Mouse (Mus musculus) CH12.LX (cell line): ENCODE measurements around the gene Ankrd33. TPM values are rescaled to one million over a fixed set of nuclear protein-coding genes. Genes with fewer than 3 reads are reported as not detected.

ENCODE experiments used
- DNase-seq: peaks from one replicate; pipeline ENCODE4 v3.0.0-alpha.2; 2013; ENCODE audit errors: extremely low read depth
- H3K27ac ChIP-seq: 2 replicates; pipeline ENCODE4 v1.5.1; 2012; ENCODE audit warnings: low read depth, mild to moderate bottlenecking, control low read depth, moderate library complexity; ENCODE audit not compliant: insufficient read depth
- H3K27me3 ChIP-seq: replicated peaks from 2 replicates; pipeline ENCODE3; 2012; ENCODE audit warnings: inconsistent platforms
- H3K36me3 ChIP-seq, 2 experiments: replicated peaks in 1 of 2; 2 replicates each; pipeline versions ENCODE3 to v1.6.1; 2012; ENCODE audit warnings: inconsistent platforms in 1 of 2, low read length in 1 of 2, mild to moderate bottlenecking in 1 of 2, mixed read lengths in 1 of 2, moderate library complexity in 1 of 2; ENCODE audit not compliant: control insufficient read depth in 1 of 2, insufficient read depth in 1 of 2
- H3K4me1 ChIP-seq, 2 experiments: 2 replicates each; pipeline ENCODE4 v1.6.1; 2012; ENCODE audit warnings: inconsistent platforms in 1 of 2, moderate library complexity in 1 of 2; ENCODE audit not compliant: insufficient read depth in 2 of 2, control insufficient read depth in 1 of 2
- H3K4me2 ChIP-seq: 2 replicates; pipeline ENCODE4 v1.6.1; 2012; ENCODE audit warnings: low read depth, mild to moderate bottlenecking, control low read depth; ENCODE audit not compliant: poor library complexity, insufficient read depth, severe bottlenecking
- H3K4me3 ChIP-seq, 3 experiments: fragments of 150-350 bp in 1 of 3; sonication (generic) in 1 of 3; replicated peaks in 1 of 3; 2 replicates each; pipeline versions ENCODE3 to v1.5.1; 2011 to 2012; ENCODE audit warnings: low read depth in 2 of 3, low read length in 2 of 3, mild to moderate bottlenecking in 2 of 3, moderate library complexity in 2 of 3, control low read depth in 1 of 3, improper control_type of control experiment in 1 of 3, inconsistent platforms in 1 of 3, mixed read lengths in 1 of 3; ENCODE audit not compliant: poor library complexity in 1 of 3
- H3K79me2 ChIP-seq: replicated peaks from 2 replicates; pipeline ENCODE4 v1.6.1; 2012; ENCODE audit warnings: mild to moderate bottlenecking, moderate library complexity; ENCODE audit not compliant: control insufficient read depth, poor library complexity, insufficient read depth, severe bottlenecking; ENCODE audit errors: extremely low read depth
- H3K9ac ChIP-seq: 2 replicates; pipeline ENCODE4 v1.6.1; 2012; ENCODE audit warnings: low read depth, mild to moderate bottlenecking, control low read depth, moderate library complexity; ENCODE audit not compliant: insufficient read depth
- H3K9me3 ChIP-seq: replicated peaks from 2 replicates; pipeline ENCODE3; 2012; ENCODE audit warnings: low read length, inconsistent platforms, mixed read lengths
- BHLHE40 ChIP-seq: IDR thresholded peaks from 2 replicates; pipeline ENCODE4 v1.6.1; 2011; ENCODE audit warnings: mild to moderate bottlenecking, low read depth, low read length, improper control_type of control experiment
- CTCF ChIP-seq, 2 experiments: IDR thresholded peaks in 1 of 2; conservative IDR thresholded peaks in 1 of 2; 2 replicates each; pipeline ENCODE4 v1.5.1; 2011 to 2012; ENCODE audit warnings: low read depth in 2 of 2, low read length in 2 of 2, improper control_type of control experiment in 1 of 2, inconsistent platforms in 1 of 2, mild to moderate bottlenecking in 1 of 2, moderate library complexity in 1 of 2
- E2F4 ChIP-seq: IDR thresholded peaks from 2 replicates; pipeline ENCODE4 v1.6.1; 2011; ENCODE audit warnings: low read depth, low read length, improper control_type of control experiment; ENCODE audit not compliant: insufficient replicate concordance
- ELF1 ChIP-seq: IDR thresholded peaks from 2 replicates; pipeline ENCODE4 v1.6.1; 2014; ENCODE audit warnings: low read depth, mild to moderate bottlenecking, inconsistent platforms, low read length, improper control_type of control experiment
- IRF4 ChIP-seq: IDR thresholded peaks from 2 replicates; pipeline ENCODE4 v1.6.1; 2014; ENCODE audit warnings: low read depth, mild to moderate bottlenecking, inconsistent platforms, low read length, improper control_type of control experiment
- JUN ChIP-seq: IDR thresholded peaks from 2 replicates; pipeline ENCODE4 v1.6.1; 2011; ENCODE audit warnings: low read depth, mild to moderate bottlenecking, low read length, improper control_type of control experiment, moderate library complexity; ENCODE audit not compliant: insufficient read depth
- JUND ChIP-seq: conservative IDR thresholded peaks from 2 replicates; pipeline ENCODE4 v1.6.1; 2011; ENCODE audit warnings: low read depth, low read length, improper control_type of control experiment
- KAT2A ChIP-seq: IDR thresholded peaks from 2 replicates; pipeline ENCODE4 v1.6.1; 2012; ENCODE audit warnings: low read length, improper control_type of control experiment, inconsistent platforms; ENCODE audit not compliant: insufficient replicate concordance
- NRF1 ChIP-seq: IDR thresholded peaks from 2 replicates; pipeline ENCODE4 v1.6.1; 2014; ENCODE audit warnings: low read depth, mild to moderate bottlenecking, inconsistent platforms, low read length, improper control_type of control experiment, moderate library complexity
- RAD21 ChIP-seq: IDR thresholded peaks from 2 replicates; pipeline ENCODE4 v1.6.1; 2011; ENCODE audit warnings: low read depth, mild to moderate bottlenecking, low read length, improper control_type of control experiment, moderate library complexity
- SIN3A ChIP-seq: IDR thresholded peaks from 2 replicates; pipeline ENCODE4 v1.6.1; 2012; ENCODE audit warnings: low read length, improper control_type of control experiment, inconsistent platforms
- SMC3 ChIP-seq: IDR thresholded peaks from 2 replicates; pipeline ENCODE4 v1.6.1; 2011; ENCODE audit warnings: low read depth, low read length, improper control_type of control experiment
- TBP ChIP-seq: conservative IDR thresholded peaks from 2 replicates; pipeline ENCODE4 v1.6.1; 2011; ENCODE audit warnings: low read depth, low read length, improper control_type of control experiment
- TCF12 ChIP-seq: IDR thresholded peaks from 2 replicates; pipeline ENCODE4 v1.6.1; 2014; ENCODE audit warnings: low read depth, mild to moderate bottlenecking, inconsistent platforms, low read length, improper control_type of control experiment
- UBTF ChIP-seq: IDR thresholded peaks from 2 replicates; pipeline ENCODE4 v1.6.1; 2012; ENCODE audit warnings: low read depth, mild to moderate bottlenecking, inconsistent platforms, low read length, improper control_type of control experiment, moderate library complexity
- ZC3H11A ChIP-seq: IDR thresholded peaks from 2 replicates; pipeline ENCODE4 v1.6.1; 2012; ENCODE audit warnings: low read depth, mild to moderate bottlenecking, inconsistent platforms, low read length, improper control_type of control experiment
- dilution Hi-C: fragments of 300-500 bp; cut with MboI; formaldehyde crosslinking; loops from 2 replicates; pipeline ENCODE4 v1.14.3; 2020; ENCODE audit warnings: low sequenced_read_pairs; ENCODE audit not compliant: extremely low pct_unique_long_range_greater_than_20kb, extremely low pct_ligation_motif_present
- in situ Hi-C: fragments of 300-500 bp; cut with MboI; formaldehyde crosslinking; loops from 3 replicates; pipeline ENCODE4 v1.14.3; 2019; ENCODE audit warnings: low sequenced_read_pairs, low pct_ligation_motif_present, low pct_unique_long_range_greater_than_20kb, mixed read lengths
- polyA plus RNA-seq: library from polyadenylated mRNA; unstranded; fragments of >175 nt; gene quantifications from 2 replicates; pipeline ENCODE4 v1.2.1, GENCODE M21; 2012; ENCODE audit warnings: low read depth; ENCODE audit not compliant: insufficient read length
- total RNA-seq, 2 experiments: library from RNA; depleted of rRNA; stranded (reverse); fragments of 300-350 nt in 1 of 2; fragments of >200 nt in 1 of 2; gene quantifications; 2 replicates each; pipeline ENCODE4 v1.2.3; 2012 to 2014

Ankrd33 gene
- total and polyA plus RNA-seq, 3 experiments = not detected

GRCm38 (mm10) chr15:101106011-101106410 lies 9.5 kb upstream of the Ankrd33 start:
- DNase-seq = no peak
- Histone ChIP-seq H3K9me3 (no peaks in the 10 kb centered on the region), H3K9ac (peak overlapping the region; percentile 19; the same call in 1 of the 2 replicates), H3K4me2 (peak overlapping the region; percentile 60), H3K36me3 (no peaks in the 10 kb centered on the region), H3K4me3 (peak overlapping the region in 2 of 3 experiments; percentile 10 to 47), H3K4me1 (peaks cover 3 to 13% of the 10 kb centered on the region in 2 experiments; a peak in 3 of 4 replicates), H3K79me2 (no peaks in the 10 kb centered on the region), H3K27me3 (peaks cover 38% of the 10 kb centered on the region), H3K27ac (no peak overlapping the region)
- dilution Hi-C loops = no loop called here
- in situ Hi-C loops = no loop called here
- TF ChIP-seq CTCF (conservative IDR thresholded peaks at IDR 0.05 in 1 of 2, IDR thresholded peaks at IDR 0.05 in 1 of 2; ENCODE audit: low read depth in 2 of 2, low read length in 2 of 2) (no peak), NRF1 (no peak), SIN3A (no peak), TCF12 (no peak), BHLHE40 (no peak), UBTF (no peak), ZC3H11A (no peak), TBP (no peak), JUN (no peak), E2F4 (no peak), IRF4 (no peak), ELF1 (no peak), SMC3 (no peak), JUND (no peak), KAT2A (no peak)

DNA sequence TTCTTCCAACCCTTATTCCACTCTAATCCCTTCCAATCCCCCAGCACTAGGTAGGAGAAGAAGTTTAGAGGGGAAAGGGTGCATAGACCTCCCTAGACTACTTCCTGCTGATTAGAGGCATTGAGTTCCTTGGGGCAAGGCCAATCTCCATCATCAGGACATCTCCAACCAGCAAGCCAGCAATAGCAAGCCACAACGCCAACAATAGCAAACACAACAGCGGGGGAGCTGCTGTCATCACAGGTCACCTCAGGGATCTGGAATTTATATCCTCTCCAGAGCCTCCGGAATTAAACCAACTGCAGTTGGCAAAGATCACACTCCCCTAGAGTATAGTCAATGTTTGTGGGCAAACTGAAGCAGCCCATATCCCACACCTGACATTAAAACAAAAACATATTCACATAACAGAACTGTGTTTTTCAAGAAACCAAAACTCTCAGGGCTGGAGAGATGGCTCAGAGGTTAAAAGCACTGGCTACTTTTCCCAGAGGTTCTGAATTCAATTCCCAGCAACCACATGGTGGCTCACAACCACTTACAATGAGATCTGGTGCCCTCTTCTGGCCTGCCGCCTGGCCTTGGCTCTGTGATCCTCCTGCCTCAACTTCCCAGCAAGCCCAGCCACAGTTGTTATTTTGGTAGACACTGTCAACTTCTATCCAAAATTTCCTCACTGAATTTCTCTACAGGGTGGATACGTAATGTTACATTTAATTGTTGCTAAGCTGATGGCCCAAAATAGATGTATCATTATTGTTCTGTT lies 7.5 kb upstream of the Ankrd33 start:
- dilution Hi-C loops (no loop called here), in situ Hi-C loops (no loop called here)
- peaks cover 34% of the 10 kb centered on the region for H3K27me3 ChIP-seq
- no peak overlapping the region for H3K4me3 ChIP-seq
- H3K4me1 ChIP-seq = peaks cover 3 to 13% of the 10 kb centered on the region in 2 experiments; a peak in 3 of 4 replicates
- no peak overlapping the region for H3K9ac ChIP-seq
- no peaks in the 10 kb centered on the region for H3K79me2 ChIP-seq
- TF ChIP-seq SMC3 (0 out of 2 replicates have a peak, but pooled peaks have one; percentile 18), CTCF (conservative IDR thresholded peaks at IDR 0.05 in 1 of 2, IDR thresholded peaks at IDR 0.05 in 1 of 2; ENCODE audit: low read depth in 2 of 2, low read length in 2 of 2) (peak in 1 of 2 experiments; percentile 55; a peak in 2 of 4 replicates), TBP (no peak), RAD21 (peak; percentile 12)
- H3K4me2 ChIP-seq = no peak overlapping the region
- H3K27ac ChIP-seq = no peak overlapping the region
- no peak for DNase-seq
- H3K9me3 ChIP-seq = no peaks in the 10 kb centered on the region
- H3K36me3 ChIP-seq = no peaks in the 10 kb centered on the region
